Mouse (Mus musculus) kidney, postnatal 25 days (tissue): ENCODE measurements around the gene Fahd2a.

Source experiments
- DNase-seq, 2 experiments: peaks; one replicate each; pipeline ENCODE4 v3.0.0; 2021; ENCODE audit warnings: mixed read lengths in 2 of 2

Fahd2a gene

GRCm38 (mm10) chr2:127444055-127444789 is at the start of gene Fahd2a:
Gene Fahd2a (minus strand): TSS chr2:127444565.
- DNase-seq = peak; percentile 90 to 95

- DNase-seq = peak; percentile 88 to 89
Observed at GRCm38 (mm10) chr2:127484476-127485170, 40.3 kb upstream of the Fahd2a start.

GRCm38 (mm10) chr2:127483001-127483400 is 38.6 kb upstream of the Fahd2a start:
- DNase-seq = peak; percentile 40 to 50

GRCm38 (mm10) chr2:127482533-127482911 is 38.2 kb upstream of the Fahd2a start:
- peak; percentile 81 to 89 for DNase-seq

GRCm38 (mm10) chr2:127481841-127482532 is 37.6 kb upstream of the Fahd2a start:
- peak; percentile 12 to 49 for DNase-seq

- no peak for DNase-seq
Observed at GRCm38 (mm10) chr2:127479763-127480162, 35.4 kb upstream of the Fahd2a start.

- no peak for DNase-seq
Observed at GRCm38 (mm10) chr2:127479210-127479609, 34.8 kb upstream of the Fahd2a start.

GRCm38 (mm10) chr2:127472279-127472678 is 27.9 kb upstream of the Fahd2a start:
- no peak for DNase-seq

- no peak for DNase-seq
Observed at GRCm38 (mm10) chr2:127471281-127471680, 26.9 kb upstream of the Fahd2a start.

- peak in 1 of 2 experiments; percentile 29 for DNase-seq
Observed at GRCm38 (mm10) chr2:127470661-127471060, 26.3 kb upstream of the Fahd2a start.

- DNase-seq = no peak
Observed at GRCm38 (mm10) chr2:127470183-127470582, 25.8 kb upstream of the Fahd2a start.

GRCm38 (mm10) chr2:127462314-127462713 is 17.9 kb upstream of the Fahd2a start:
- peak; percentile 69 to 76 for DNase-seq

GRCm38 (mm10) chr2:127461351-127461750 is 17.0 kb upstream of the Fahd2a start:
- no peak for DNase-seq

- no peak for DNase-seq
Observed at GRCm38 (mm10) chr2:127459341-127459740, 15.0 kb upstream of the Fahd2a start.

- peak; percentile 80 to 89 for DNase-seq
Observed at GRCm38 (mm10) chr2:127453764-127454163, 9.4 kb upstream of the Fahd2a start.

GRCm38 (mm10) chr2:127453141-127453540 is 8.8 kb upstream of the Fahd2a start:
- DNase-seq = peak; percentile 48 to 79

GRCm38 (mm10) chr2:127451748-127452147 is 7.4 kb upstream of the Fahd2a start:
- peak in 1 of 2 experiments; percentile 26 for DNase-seq

GRCm38 (mm10) chr2:127449691-127450090 is 5.3 kb upstream of the Fahd2a start:
- peak; percentile 75 to 92 for DNase-seq

- no peak for DNase-seq
Observed at GRCm38 (mm10) chr2:127446847-127447246, 2.5 kb upstream of the Fahd2a start.

GRCm38 (mm10) chr2:127437697-127438096 is 6.7 kb downstream of the Fahd2a start:
- DNase-seq = no peak

- no peak for DNase-seq
Observed at GRCm38 (mm10) chr2:127435554-127435953, 8.8 kb downstream of the Fahd2a start.

- peak; percentile 64 to 70 for DNase-seq
Observed at GRCm38 (mm10) chr2:127435135-127435534, 9.2 kb downstream of the Fahd2a start.

- DNase-seq = no peak
Observed at GRCm38 (mm10) chr2:127433487-127434295, 10.7 kb downstream of the Fahd2a start.
